Mouse (Mus musculus) thymus, adult 18-20 months (tissue): ENCODE data around the gene Olfr729.

Experiments
- DNase-seq, 2 experiments: peaks; one replicate each; pipeline ENCODE4 v3.0.0; 2022; ENCODE audit warnings: mixed read lengths in 2 of 2

The Olfr729 gene

DNA sequence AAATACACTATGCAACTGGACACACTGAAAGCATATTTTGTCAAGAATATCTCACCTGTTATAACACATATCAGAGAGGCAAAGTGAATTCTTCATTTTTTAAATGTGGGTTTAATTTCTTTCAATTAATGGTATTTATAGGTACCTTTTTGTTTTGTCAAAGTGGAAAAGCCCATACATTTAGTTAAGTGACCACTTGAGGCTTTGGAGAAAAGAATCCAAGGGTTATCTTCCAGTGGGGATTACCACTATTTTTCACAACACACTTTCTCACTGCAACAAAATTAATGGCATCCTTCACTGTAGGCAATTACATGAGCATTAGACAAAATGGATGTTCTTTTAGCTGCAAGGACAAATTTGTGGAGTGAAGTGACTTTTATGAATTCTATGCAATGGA is at the start of gene Olfr729:
Gene Olfr729 (minus strand): TSS at position 101 of the 400 bp plus-strand sequence.
- no peak for DNase-seq

DNA sequence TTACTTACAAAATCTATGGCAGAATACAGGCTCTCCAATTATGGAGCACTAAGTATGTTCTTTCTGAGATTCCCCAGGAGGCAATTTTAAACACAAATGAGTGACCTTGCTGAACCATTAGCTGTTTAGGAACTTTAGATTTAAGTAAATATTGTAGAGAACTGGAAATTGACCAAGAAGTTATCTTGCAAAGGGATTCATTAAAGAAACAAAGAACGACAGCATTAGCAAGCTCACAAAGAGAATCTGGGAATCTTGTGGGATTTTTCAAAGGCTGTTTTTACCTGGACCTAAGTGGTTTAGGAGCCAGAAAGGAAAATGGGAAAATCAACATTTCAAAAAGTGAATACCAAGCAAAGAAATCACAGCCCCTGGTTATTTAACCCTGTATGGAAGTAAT is 35.4 kb upstream of the Olfr729 start, which contains the start of gene Olfr730:
Gene Olfr730 (minus strand): TSS at position 101 of the 400 bp plus-strand sequence.
- no peak for DNase-seq

DNA sequence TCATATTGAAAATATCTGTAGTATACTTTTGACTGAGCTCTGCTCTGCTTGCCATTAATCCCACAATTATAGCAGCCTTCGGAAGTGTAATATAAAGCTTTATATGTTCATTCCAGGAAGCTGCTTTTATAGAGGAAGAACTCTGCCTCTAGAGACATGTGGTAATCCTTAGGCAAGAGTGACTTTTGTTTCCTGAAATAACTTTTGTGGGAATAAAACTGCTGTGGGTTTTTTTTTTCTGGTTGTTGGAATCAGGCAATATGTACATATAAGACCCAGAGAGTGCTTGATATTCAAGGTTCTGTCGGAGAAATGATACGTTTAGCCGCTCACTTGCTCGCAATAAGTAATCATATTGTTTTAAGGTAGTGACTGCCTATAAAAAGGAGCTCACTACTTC is 10.1 kb downstream of the Olfr729 start, which contains the start of gene Olfr728:
Gene Olfr728 (minus strand): TSS at position 101 of the 400 bp plus-strand sequence.
- no peak for DNase-seq

DNA sequence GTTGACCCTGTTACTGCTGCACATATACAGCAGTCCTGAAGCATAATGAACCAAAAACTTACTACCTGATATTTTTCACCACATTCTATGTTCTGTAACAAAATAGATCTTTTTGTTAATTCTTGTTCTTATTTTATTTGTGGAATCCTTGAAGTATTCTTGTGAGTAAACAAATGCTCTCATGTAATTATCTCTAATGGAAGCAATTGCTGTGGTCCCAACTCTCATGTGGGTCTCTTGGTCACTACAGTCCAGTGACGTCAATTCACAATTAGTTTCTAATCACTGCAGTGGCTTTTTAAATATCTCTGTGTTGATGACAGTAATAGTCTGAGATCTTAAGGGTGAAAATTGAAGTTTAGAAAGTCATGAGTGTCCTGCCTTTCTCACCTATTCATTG is 29.8 kb downstream of the Olfr729 start, which contains the start of gene Olfr727:
Gene Olfr727 (plus strand): TSS at position 301 of the 400 bp plus-strand sequence.
- DNase-seq = no peak
